Mouse (Mus musculus) heart, embryonic 16.5 days (tissue): ENCODE data around the gene Bloc1s1. TPM values are rescaled to one million over a fixed set of nuclear protein-coding genes. Genes with fewer than 3 reads are reported as not detected.
A peak's percentile ranks its signal among the peaks of the same experiment; 100 is the strongest.

ENCODE experiments used
- ATAC-seq: fragments of 200-750 bp; cut with Nextera tagmentation; replicated peaks from 2 replicates; pipeline ENCODE4 v1.8.0; 2017; ENCODE audit warnings: moderate number of reproducible peaks; ENCODE audit not compliant: insufficient read depth, low FRiP score; ENCODE audit errors: extremely low read depth
- H3K27ac ChIP-seq: fragments of 300-500 bp; sonication (generic); 2 replicates; pipeline ENCODE4 v1.5.1; 2014; ENCODE audit warnings: mild to moderate bottlenecking, low read length, control low read depth, moderate library complexity
- H3K27me3 ChIP-seq: fragments of 300-500 bp; sonication (generic); 2 replicates; pipeline ENCODE4 v1.6.1; 2014; ENCODE audit warnings: low read length, mixed read lengths; ENCODE audit not compliant: control insufficient read depth, insufficient read depth
- H3K36me3 ChIP-seq: fragments of 300-500 bp; sonication (generic); 2 replicates; pipeline ENCODE4 v1.6.1; 2014; ENCODE audit not compliant: control insufficient read depth, insufficient read depth
- H3K4me1 ChIP-seq: fragments of 300-500 bp; sonication (generic); 2 replicates; pipeline ENCODE4 v1.6.1; 2014; ENCODE audit warnings: low read length, mixed read lengths; ENCODE audit not compliant: control insufficient read depth, insufficient read depth
- H3K4me2 ChIP-seq: fragments of 300-500 bp; sonication (generic); 2 replicates; pipeline ENCODE4 v1.6.1; 2014; ENCODE audit warnings: low read depth, mild to moderate bottlenecking, control low read depth, low read length
- H3K4me3 ChIP-seq: fragments of 300-500 bp; sonication (generic); 2 replicates; pipeline ENCODE4 v1.5.1; 2014; ENCODE audit warnings: mild to moderate bottlenecking, control low read depth, low read length
- H3K9ac ChIP-seq: fragments of 300-500 bp; sonication (generic); 2 replicates; pipeline ENCODE4 v1.6.1; 2014; ENCODE audit warnings: low read length, control low read depth
- H3K9me3 ChIP-seq: fragments of 300-500 bp; sonication (generic); replicated peaks from 2 replicates; pipeline ENCODE4 v1.6.1; 2016; ENCODE audit warnings: low read length; ENCODE audit not compliant: control insufficient read depth
- WGBS: fragments of 180-500 bp; shearing (Covaris S2); extraction: QIAGEN DNeasy Blood & Tissue Kit; methylation state at CpG from one replicate; pipeline ENCODE4 v1.1.7; 2014; 5-methylcytosine and 5-hydroxymethylcytosine counted together
- polyA plus RNA-seq: library from polyadenylated mRNA; unstranded; fragments of >200 nt; fragmentation: Nextera tagmentation; extraction: Ambion mirVana; gene quantifications from 2 replicates; pipeline ENCODE4 v1.2.1, GENCODE M21; 2015

The Bloc1s1 gene
- polyA plus RNA-seq, 1 experiment from 2014 or later: 225 TPM

GRCm38 (mm10) chr10:128913696-128914095, 10.1 kb downstream of the Bloc1s1 start:
- H3K4me3 ChIP-seq: no peak overlapping the region
- no peak for ATAC-seq
- H3K36me3 ChIP-seq: peaks cover 19% of the 10 kb centered on the region
- no peak overlapping the region for H3K27ac ChIP-seq
- H3K27me3 ChIP-seq: no peaks in the 10 kb centered on the region
- no peaks in the 10 kb centered on the region for H3K9me3 ChIP-seq
- WGBS: 85% methylated on average over 12 of the region's 12 CpGs
- H3K9ac ChIP-seq: no peak overlapping the region
- peaks cover 19% of the 10 kb centered on the region for H3K4me1 ChIP-seq
- H3K4me2 ChIP-seq: no peak overlapping the region

GRCm38 (mm10) chr10:128913219-128913618, 10.6 kb downstream of the Bloc1s1 start:
- no peak overlapping the region for H3K4me3 ChIP-seq
- no peak overlapping the region for H3K27ac ChIP-seq
- H3K4me1 ChIP-seq: peaks cover 19% of the 10 kb centered on the region
- WGBS: 11% methylated on average over 5 of the region's 5 CpGs
- H3K9ac ChIP-seq: no peak overlapping the region
- no peaks in the 10 kb centered on the region for H3K27me3 ChIP-seq
- no peaks in the 10 kb centered on the region for H3K9me3 ChIP-seq
- peaks cover 19% of the 10 kb centered on the region for H3K36me3 ChIP-seq
- no peak overlapping the region for H3K4me2 ChIP-seq
- ATAC-seq: no peak

- H3K4me2 ChIP-seq: no peak overlapping the region
- H3K9ac ChIP-seq: no peak overlapping the region
- no peak overlapping the region for H3K27ac ChIP-seq
- ATAC-seq: no peak
- 66% methylated on average over 4 of the region's 4 CpGs for WGBS
- H3K4me3 ChIP-seq: no peak overlapping the region
- peaks cover 18% of the 10 kb centered on the region for H3K36me3 ChIP-seq
- H3K4me1 ChIP-seq: peaks cover 19% of the 10 kb centered on the region
- H3K9me3 ChIP-seq: no peaks in the 10 kb centered on the region
- no peaks in the 10 kb centered on the region for H3K27me3 ChIP-seq
Measured at GRCm38 (mm10) chr10:128912791-128913190, 11.0 kb downstream of the Bloc1s1 start.

GRCm38 (mm10) chr10:128912268-128912667, 11.6 kb downstream of the Bloc1s1 start:
- Histone ChIP-seq H3K4me3 (no peak overlapping the region), H3K9ac (no peak overlapping the region), H3K27ac (no peak overlapping the region), H3K4me2 (no peak overlapping the region), H3K4me1 (peaks cover 19% of the 10 kb centered on the region), H3K27me3 (no peaks in the 10 kb centered on the region), H3K36me3 (peaks cover 16% of the 10 kb centered on the region), H3K9me3 (no peaks in the 10 kb centered on the region)
- ATAC-seq: no peak
- WGBS: 85% methylated on average over 4 of the region's 4 CpGs

- Histone ChIP-seq H3K4me2 (peak overlapping the region; percentile 69), H3K36me3 (peaks cover 16% of the 10 kb centered on the region), H3K4me1 (peaks cover 19% of the 10 kb centered on the region), H3K9ac (peak overlapping the region; percentile 98; the same call in 1 of the 2 replicates), H3K27me3 (no peaks in the 10 kb centered on the region), H3K27ac (no peak overlapping the region), H3K9me3 (no peaks in the 10 kb centered on the region), H3K4me3 (peak overlapping the region; percentile 88)
- 86% methylated on average over 6 of the region's 6 CpGs for WGBS
- no peak for ATAC-seq
Measured at GRCm38 (mm10) chr10:128911430-128911829, 12.4 kb downstream of the Bloc1s1 start.

GRCm38 (mm10) chr10:128910066-128910841, 13.6 kb downstream of the Bloc1s1 start:
- 1% methylated on average over 51 of the region's 66 CpGs for WGBS
- Histone ChIP-seq H3K4me3 (peak overlapping the region; percentile 88), H3K9me3 (no peaks in the 10 kb centered on the region), H3K36me3 (peaks cover 14% of the 10 kb centered on the region), H3K4me1 (peaks cover 19% of the 10 kb centered on the region), H3K9ac (peak overlapping the region; percentile 98), H3K27ac (peak overlapping the region; percentile 93), H3K4me2 (peak overlapping the region; percentile 69), H3K27me3 (no peaks in the 10 kb centered on the region)
- peak; percentile 54 for ATAC-seq

- Histone ChIP-seq H3K9ac (peak overlapping the region; percentile 98), H3K4me2 (peak overlapping the region; percentile 69), H3K27me3 (no peaks in the 10 kb centered on the region), H3K36me3 (peaks cover 9% of the 10 kb centered on the region), H3K27ac (peak overlapping the region; percentile 93), H3K9me3 (no peaks in the 10 kb centered on the region), H3K4me1 (peaks cover 19% of the 10 kb centered on the region), H3K4me3 (peak overlapping the region; percentile 88)
- peak; percentile 88 for ATAC-seq
- WGBS: under 1% methylated on average over 33 of the region's 41 CpGs
Measured at GRCm38 (mm10) chr10:128909567-128910028, 14.2 kb downstream of the Bloc1s1 start.

GRCm38 (mm10) chr10:128908778-128909448, 14.9 kb downstream of the Bloc1s1 start:
- ATAC-seq: no peak

GRCm38 (mm10) chr10:128904812-128905211, 19.0 kb downstream of the Bloc1s1 start:
- H3K4me1 ChIP-seq: peaks cover 6% of the 10 kb centered on the region
- no peak overlapping the region for H3K4me3 ChIP-seq
- H3K9ac ChIP-seq: no peak overlapping the region
- WGBS: 71% methylated on average over 5 of the region's 5 CpGs
- no peak overlapping the region for H3K27ac ChIP-seq
- no peaks in the 10 kb centered on the region for H3K9me3 ChIP-seq
- no peak for ATAC-seq
- no peak overlapping the region for H3K4me2 ChIP-seq
- no peaks in the 10 kb centered on the region for H3K36me3 ChIP-seq
- H3K27me3 ChIP-seq: no peaks in the 10 kb centered on the region

More at GRCm38 (mm10) chr10:128908778-128909448, 14.9 kb downstream of the Bloc1s1 start:
- H3K27me3 ChIP-seq: no peaks in the 10 kb centered on the region
- H3K4me1 ChIP-seq: peaks cover 19% of the 10 kb centered on the region
- WGBS: 66% methylated on average over 13 of the region's 13 CpGs
- H3K27ac ChIP-seq: peak overlapping the region; percentile 93
- peak overlapping the region; percentile 98 for H3K9ac ChIP-seq
- H3K36me3 ChIP-seq: peaks cover 2% of the 10 kb centered on the region; the same call in 1 of the 2 replicates
- no peaks in the 10 kb centered on the region for H3K9me3 ChIP-seq
- peak overlapping the region; percentile 69 for H3K4me2 ChIP-seq
- peak overlapping the region; percentile 88 for H3K4me3 ChIP-seq
